Mouse (Mus musculus) embryonic facial prominence, embryonic 10.5 days (tissue): ENCODE measurements around the gene Slc38a3. TPM values are rescaled to one million over a fixed set of nuclear protein-coding genes. Genes with fewer than 3 reads are reported as not detected.

Experiments used
- DNase-seq: peaks from one replicate; pipeline ENCODE4 v3.0.0-alpha.2; 2017; ENCODE audit warnings: low spot score
- H3K27ac ChIP-seq: fragments of 300-500 bp; sonication (generic); replicated peaks from 2 replicates; pipeline ENCODE4 v1.5.1; 2016; ENCODE audit warnings: mild to moderate bottlenecking
- H3K27me3 ChIP-seq: fragments of 300-500 bp; sonication (generic); replicated peaks from 2 replicates; pipeline ENCODE4 v1.6.1; 2016; ENCODE audit warnings: low read depth, mild to moderate bottlenecking; ENCODE audit not compliant: poor library complexity, severe bottlenecking
- H3K36me3 ChIP-seq: fragments of 300-500 bp; sonication (generic); replicated peaks from 2 replicates; pipeline ENCODE4 v1.6.1; 2016; ENCODE audit warnings: mild to moderate bottlenecking, moderate library complexity
- H3K4me1 ChIP-seq: fragments of 300-500 bp; sonication (generic); 2 replicates; pipeline ENCODE4 v1.6.1; 2016
- H3K4me3 ChIP-seq: fragments of 300-500 bp; sonication (generic); 2 replicates; pipeline ENCODE4 v1.5.1; 2016; ENCODE audit warnings: mild to moderate bottlenecking, moderate library complexity
- H3K9me3 ChIP-seq: fragments of 300-500 bp; sonication (generic); 2 replicates; pipeline ENCODE4 v1.6.1; 2016; ENCODE audit warnings: mild to moderate bottlenecking
- WGBS: fragments of 180-500 bp; shearing (Covaris S2); methylation state at CpG from one replicate; pipeline ENCODE4 v1.1.7; 2016; 5-methylcytosine and 5-hydroxymethylcytosine counted together
- polyA plus RNA-seq: library from polyadenylated mRNA; unstranded; fragments of >200 nt; fragmentation: Nextera tagmentation; extraction: Ambion mirVana; gene quantifications from 2 replicates; pipeline ENCODE4 v1.2.1, GENCODE M21; 2016

The Slc38a3 gene
- polyA plus RNA-seq, 1 experiment from 2014 or later, result 5.6 TPM

- peaks cover 63% of the 10 kb centered on the region for H3K27me3 ChIP-seq
- H3K36me3 ChIP-seq, result no peaks in the 10 kb centered on the region
- DNase-seq, result no peak
- peaks cover 36% of the 10 kb centered on the region for H3K4me1 ChIP-seq
- WGBS, result 53% methylated on average over 9 of the region's 9 CpGs
- H3K27ac ChIP-seq, result 0 out of 2 replicates have a peak overlapping the region, but pooled peaks have one; percentile 11
- H3K4me3 ChIP-seq, result peak overlapping the region; percentile 52; the same call in 1 of the 2 replicates
- H3K9me3 ChIP-seq, result no peaks in the 10 kb centered on the region
Observed at GRCm38 (mm10) chr9:107674609-107675429, 5.5 kb upstream of the Slc38a3 start.

- H3K4me3 ChIP-seq, result no peak overlapping the region
Observed at GRCm38 (mm10) chr9:107670259-107670658, 929 bp upstream of the Slc38a3 start.

GRCm38 (mm10) chr9:107668916-107669315 is 414 bp downstream of the Slc38a3 start:
- 58% methylated on average over 3 of the region's 3 CpGs for WGBS
- Histone ChIP-seq H3K9me3 (no peaks in the 10 kb centered on the region), H3K27me3 (peaks cover 58% of the 10 kb centered on the region), H3K27ac (no peak overlapping the region), H3K36me3 (no peaks in the 10 kb centered on the region), H3K4me3 (no peak overlapping the region), H3K4me1 (peaks cover 48% of the 10 kb centered on the region)
- no peak for DNase-seq

More at GRCm38 (mm10) chr9:107670259-107670658, 929 bp upstream of the Slc38a3 start:
- Histone ChIP-seq H3K27me3 (peaks cover 66% of the 10 kb centered on the region), H3K36me3 (no peaks in the 10 kb centered on the region), H3K9me3 (no peaks in the 10 kb centered on the region), H3K4me1 (peaks cover 48% of the 10 kb centered on the region), H3K27ac (no peak overlapping the region)
- WGBS, result 53% methylated on average over 5 of the region's 5 CpGs
- DNase-seq, result no peak

- DNase-seq, result no peak
- Histone ChIP-seq H3K4me3 (peak overlapping the region; percentile 65; the same call in 1 of the 2 replicates), H3K9me3 (no peaks in the 10 kb centered on the region), H3K27ac (0 out of 2 replicates have a peak overlapping the region, but pooled peaks have one; percentile 77), H3K27me3 (peaks cover 54% of the 10 kb centered on the region), H3K4me1 (peaks cover 57% of the 10 kb centered on the region), H3K36me3 (no peaks in the 10 kb centered on the region)
- 30% methylated on average over 8 of the region's 8 CpGs for WGBS
Observed at GRCm38 (mm10) chr9:107668011-107668410, 1.3 kb downstream of the Slc38a3 start.

GRCm38 (mm10) chr9:107667219-107667618 is 2.1 kb downstream of the Slc38a3 start:
- peaks cover 54% of the 10 kb centered on the region for H3K27me3 ChIP-seq
- peak; percentile 91 for DNase-seq
- no peaks in the 10 kb centered on the region for H3K36me3 ChIP-seq
- WGBS, result under 1% methylated on average over 24 of the region's 24 CpGs
- H3K4me3 ChIP-seq, result peak overlapping the region; percentile 65
- H3K9me3 ChIP-seq, result no peaks in the 10 kb centered on the region
- peak overlapping the region; percentile 77 for H3K27ac ChIP-seq
- peaks cover 64% of the 10 kb centered on the region for H3K4me1 ChIP-seq

GRCm38 (mm10) chr9:107666751-107667205 is 2.6 kb downstream of the Slc38a3 start:
- Histone ChIP-seq H3K9me3 (no peaks in the 10 kb centered on the region), H3K36me3 (no peaks in the 10 kb centered on the region), H3K4me3 (peak overlapping the region; percentile 65), H3K27ac (peak overlapping the region; percentile 77), H3K4me1 (peaks cover 64% of the 10 kb centered on the region), H3K27me3 (peaks cover 54% of the 10 kb centered on the region)
- WGBS, result under 1% methylated on average over 30 of the region's 30 CpGs
- DNase-seq, result no peak

- H3K4me3 ChIP-seq, result peak overlapping the region; percentile 13; the same call in 1 of the 2 replicates
- peaks cover 63% of the 10 kb centered on the region for H3K4me1 ChIP-seq
- no peaks in the 10 kb centered on the region for H3K36me3 ChIP-seq
- no peak for DNase-seq
- 91% methylated on average over 7 of the region's 7 CpGs for WGBS
- H3K27me3 ChIP-seq, result peaks cover 52% of the 10 kb centered on the region
- H3K27ac ChIP-seq, result no peak overlapping the region
- no peaks in the 10 kb centered on the region for H3K9me3 ChIP-seq
Observed at GRCm38 (mm10) chr9:107665308-107665707, 4.0 kb downstream of the Slc38a3 start.

GRCm38 (mm10) chr9:107663525-107663924 is 5.8 kb downstream of the Slc38a3 start:
- Histone ChIP-seq H3K27me3 (peaks cover 43% of the 10 kb centered on the region), H3K36me3 (no peaks in the 10 kb centered on the region), H3K27ac (peak overlapping the region; percentile 45), H3K4me1 (peaks cover 59% of the 10 kb centered on the region), H3K9me3 (no peaks in the 10 kb centered on the region), H3K4me3 (0 out of 2 replicates have a peak overlapping the region, but pooled peaks have one; percentile 22)
- DNase-seq, result peak; percentile 25
- 49% methylated on average over 9 of the region's 9 CpGs for WGBS

GRCm38 (mm10) chr9:107662342-107662741 is 7.0 kb downstream of the Slc38a3 start:
- Histone ChIP-seq H3K36me3 (no peaks in the 10 kb centered on the region), H3K27ac (no peak overlapping the region)
- 81% methylated on average over 8 of the region's 8 CpGs for WGBS

GRCm38 (mm10) chr9:107660777-107661176 is 8.6 kb downstream of the Slc38a3 start:
- Histone ChIP-seq H3K4me1 (peaks cover 35% of the 10 kb centered on the region), H3K27ac (no peak overlapping the region)
- WGBS, result 61% methylated on average over 3 of the region's 3 CpGs

More at GRCm38 (mm10) chr9:107662342-107662741, 7.0 kb downstream of the Slc38a3 start:
- no peaks in the 10 kb centered on the region for H3K9me3 ChIP-seq
- H3K4me1 ChIP-seq, result peaks cover 49% of the 10 kb centered on the region
- no peak for DNase-seq
- peaks cover 32% of the 10 kb centered on the region for H3K27me3 ChIP-seq
- no peak overlapping the region for H3K4me3 ChIP-seq

GRCm38 (mm10) chr9:107659961-107660360 is 9.4 kb downstream of the Slc38a3 start:
- Histone ChIP-seq H3K4me3 (no peak overlapping the region), H3K36me3 (no peaks in the 10 kb centered on the region), H3K27me3 (peaks cover 8% of the 10 kb centered on the region), H3K27ac (peak overlapping the region; percentile 14; the same call in 1 of the 2 replicates), H3K4me1 (peaks cover 31% of the 10 kb centered on the region), H3K9me3 (no peaks in the 10 kb centered on the region)
- 82% methylated on average over 3 of the region's 3 CpGs for WGBS
- DNase-seq, result no peak

More at GRCm38 (mm10) chr9:107660777-107661176, 8.6 kb downstream of the Slc38a3 start:
- peaks cover 17% of the 10 kb centered on the region for H3K27me3 ChIP-seq
- no peaks in the 10 kb centered on the region for H3K36me3 ChIP-seq
- no peak overlapping the region for H3K4me3 ChIP-seq
- no peak for DNase-seq
- no peaks in the 10 kb centered on the region for H3K9me3 ChIP-seq

- Histone ChIP-seq H3K4me3 (no peak overlapping the region), H3K4me1 (peaks cover 31% of the 10 kb centered on the region)
- WGBS, result 84% methylated on average over 10 of the region's 10 CpGs
Observed at GRCm38 (mm10) chr9:107659551-107659950, 9.8 kb downstream of the Slc38a3 start.

More at GRCm38 (mm10) chr9:107659551-107659950, 9.8 kb downstream of the Slc38a3 start:
- DNase-seq, result no peak
- Histone ChIP-seq H3K27ac (0 out of 2 replicates have a peak overlapping the region, but pooled peaks have one; percentile 14), H3K36me3 (no peaks in the 10 kb centered on the region), H3K9me3 (no peaks in the 10 kb centered on the region), H3K27me3 (0 out of 2 replicates have a peak, but pooled peaks cover 6% of the 10 kb centered on the region)
